Mouse (Mus musculus): ENCODE results near the gene Padi2.

GRCm38 (mm10) chr4:140944356-140944755, 38.2 kb downstream of the Padi2 start:
- TF ChIP-seq POLR2A (IDR thresholded peaks at IDR 0.05; ENCODE audit: insufficient read depth, low read length): no peak
- TF ChIP-seq CTCF (IDR thresholded peaks at IDR 0.05; ENCODE audit: low read depth, low read length): no peak
- TF ChIP-seq EP300 (IDR thresholded peaks at IDR 0.05; ENCODE audit: insufficient read depth, low read depth, low read length): no peak

All from ES-Bruce4 (cell line).